Mouse (Mus musculus): ENCODE data around the gene Tmigd1. TPM values are rescaled to one million over a fixed set of nuclear protein-coding genes. Genes with fewer than 3 reads are reported as not detected.
A peak's percentile ranks its signal among the peaks of the same experiment; 100 is the strongest.

The Tmigd1 gene
- polyA plus RNA-seq, 1 experiment from 2014 or later: not detected

DNA sequence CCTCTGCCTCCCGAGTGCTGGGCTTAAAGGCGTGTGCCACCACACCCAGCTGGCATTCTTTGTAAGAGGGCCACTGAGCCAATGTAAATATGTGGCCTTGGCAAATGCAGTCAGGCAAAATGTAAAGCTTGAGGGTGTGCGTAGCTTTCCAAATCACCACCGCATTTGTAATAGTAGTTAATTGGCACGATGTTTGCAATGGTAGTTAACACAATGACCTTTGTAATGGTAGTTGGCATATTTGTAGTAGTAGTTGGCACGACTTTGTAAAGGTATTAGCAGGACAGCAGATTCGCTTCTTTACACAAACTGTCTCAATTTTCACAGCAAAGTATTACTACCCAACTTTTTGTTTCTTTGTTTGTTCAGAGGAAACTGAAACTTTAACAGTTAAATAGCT is 6.7 kb downstream of the Tmigd1 start:
- no peaks in the 10 kb centered on the region for H3K27me3 ChIP-seq (ENCODE audit: control insufficient read depth, insufficient read depth, low read length)
- no peaks in the 10 kb centered on the region for H3K9me3 ChIP-seq (ENCODE audit: control insufficient read depth, low read length)
- 88% methylated on average over 7 of the region's 7 CpGs for WGBS
- H3K4me2 ChIP-seq (ENCODE audit: low read depth, severe bottlenecking): no peak overlapping the region
- no peak overlapping the region for H3K9ac ChIP-seq (ENCODE audit: low read length)
- H3K36me3 ChIP-seq (ENCODE audit: control insufficient read depth, insufficient read depth, low read length): no peaks in the 10 kb centered on the region
- H3K4me3 ChIP-seq (ENCODE audit: low read depth, low read length): no peak overlapping the region
- H3K4me1 ChIP-seq (ENCODE audit: control insufficient read depth, insufficient read depth, low read length): peaks cover 11% of the 10 kb centered on the region; the same call in 1 of the 2 replicates
- no peak for ATAC-seq (ENCODE audit: insufficient number of reproducible peaks, low FRiP score, low TSS enrichment, low read depth)
- no peak overlapping the region for H3K27ac ChIP-seq (replicated peaks; ENCODE audit: low read depth, low read length)
- DNase-seq (ENCODE audit: low spot score): no peak

DNA sequence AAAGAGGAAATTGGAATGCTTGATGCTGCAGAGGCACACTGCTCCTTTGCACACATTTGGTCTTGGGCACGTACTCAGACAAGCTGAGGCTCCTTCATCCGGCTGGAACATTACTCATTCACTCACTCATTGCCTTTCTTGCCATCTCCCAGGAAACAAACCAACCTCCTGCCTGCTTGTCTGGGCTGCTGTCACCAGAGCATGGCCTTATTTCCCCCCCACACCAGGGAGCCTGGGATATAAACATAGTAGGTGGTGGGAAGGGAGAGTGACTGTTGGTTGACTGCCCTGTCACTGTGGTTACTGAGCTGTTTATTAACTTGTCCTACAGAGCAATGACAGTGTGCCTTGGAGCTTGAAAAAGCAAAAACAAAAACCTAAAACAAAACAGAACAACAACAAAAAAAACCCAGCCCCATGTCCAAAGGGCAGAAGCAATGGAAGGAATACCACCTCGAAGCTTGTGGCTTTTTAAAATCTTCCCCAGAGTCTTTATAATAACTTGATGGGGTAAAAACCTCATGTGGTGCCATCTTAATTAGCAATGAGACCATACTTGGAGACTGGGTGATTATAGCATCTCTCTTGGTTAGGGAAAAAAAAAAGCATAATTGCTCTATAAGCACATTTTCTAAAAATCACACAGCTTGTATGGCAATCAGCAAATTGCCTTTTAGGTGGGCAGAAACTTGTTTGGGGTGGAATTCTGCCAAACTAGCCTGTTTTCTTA is 9.5 kb downstream of the Tmigd1 start:
- H3K27ac ChIP-seq (replicated peaks; ENCODE audit: low read depth, low read length): no peak overlapping the region
- no peaks in the 10 kb centered on the region for H3K9me3 ChIP-seq (ENCODE audit: control insufficient read depth, low read length)
- DNase-seq (ENCODE audit: low spot score) (no peak), ATAC-seq (ENCODE audit: insufficient number of reproducible peaks, low FRiP score, low TSS enrichment, low read depth) (no peak)
- WGBS: 56% methylated on average over 3 of the region's 3 CpGs
- peaks cover 12% of the 10 kb centered on the region; the same call in 1 of the 2 replicates for H3K4me1 ChIP-seq (ENCODE audit: control insufficient read depth, insufficient read depth, low read length)
- H3K9ac ChIP-seq (ENCODE audit: low read length): no peak overlapping the region
- H3K36me3 ChIP-seq (ENCODE audit: control insufficient read depth, insufficient read depth, low read length): no peaks in the 10 kb centered on the region
- no peak overlapping the region for H3K4me3 ChIP-seq (ENCODE audit: low read depth, low read length)
- H3K27me3 ChIP-seq (ENCODE audit: control insufficient read depth, insufficient read depth, low read length): no peaks in the 10 kb centered on the region
- no peak overlapping the region for H3K4me2 ChIP-seq (ENCODE audit: low read depth, severe bottlenecking)

DNA sequence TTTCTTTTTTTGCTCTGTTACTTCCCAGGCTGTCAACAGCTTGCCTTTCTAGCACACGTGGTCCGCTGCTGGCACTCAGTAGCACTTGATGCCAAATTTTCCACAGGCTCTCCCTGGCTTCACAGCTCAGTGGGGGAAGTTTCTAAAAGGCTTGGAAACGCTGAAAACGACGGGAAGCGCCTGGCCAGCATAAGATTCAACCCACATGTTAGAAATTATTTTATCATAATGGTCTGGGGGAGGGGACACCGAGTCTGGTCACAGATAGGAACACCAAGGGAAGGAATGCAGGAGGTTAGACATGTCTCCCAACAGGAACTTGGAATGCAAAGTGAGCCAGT is 10.1 kb downstream of the Tmigd1 start:
- no peak for ATAC-seq (ENCODE audit: insufficient number of reproducible peaks, low FRiP score, low TSS enrichment, low read depth)

DNA sequence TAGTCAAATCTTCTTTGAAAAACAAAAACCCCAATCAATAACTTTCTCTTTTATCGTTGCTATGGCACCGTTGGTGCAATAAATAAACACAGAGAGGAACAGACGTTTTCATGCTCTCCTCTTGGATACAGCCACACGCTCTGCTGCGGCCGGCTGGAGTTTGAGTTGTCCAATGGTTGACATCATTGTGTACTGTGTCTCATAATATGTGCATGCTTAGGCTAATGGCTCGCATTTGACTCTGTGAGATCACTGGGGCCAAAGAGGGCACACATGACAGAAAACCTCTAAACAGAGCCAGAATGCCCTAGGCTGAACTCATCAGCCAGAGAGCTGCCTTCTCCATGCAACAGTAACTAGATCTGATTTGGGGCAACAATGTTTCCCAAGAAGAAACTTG is 12.4 kb downstream of the Tmigd1 start:
- no peak overlapping the region for H3K4me2 ChIP-seq (ENCODE audit: low read depth, severe bottlenecking)
- no peak for ATAC-seq (ENCODE audit: insufficient number of reproducible peaks, low FRiP score, low TSS enrichment, low read depth)
- H3K27me3 ChIP-seq (ENCODE audit: control insufficient read depth, insufficient read depth, low read length): no peaks in the 10 kb centered on the region
- WGBS: 78% methylated on average over 7 of the region's 7 CpGs
- H3K4me3 ChIP-seq (ENCODE audit: low read depth, low read length): no peak overlapping the region
- no peaks in the 10 kb centered on the region for H3K9me3 ChIP-seq (ENCODE audit: control insufficient read depth, low read length)
- no peak for DNase-seq (ENCODE audit: low spot score)
- H3K9ac ChIP-seq (ENCODE audit: low read length): no peak overlapping the region
- no peak overlapping the region for H3K27ac ChIP-seq (replicated peaks; ENCODE audit: low read depth, low read length)
- H3K36me3 ChIP-seq (ENCODE audit: control insufficient read depth, insufficient read depth, low read length): no peaks in the 10 kb centered on the region
- peaks cover 14% of the 10 kb centered on the region; the same call in 1 of the 2 replicates for H3K4me1 ChIP-seq (ENCODE audit: control insufficient read depth, insufficient read depth, low read length)

More for the DNA sequence above, 10.1 kb downstream of the Tmigd1 start:
- H3K27ac ChIP-seq (replicated peaks; ENCODE audit: low read depth, low read length): no peak overlapping the region
- peaks cover 14% of the 10 kb centered on the region; the same call in 1 of the 2 replicates for H3K4me1 ChIP-seq (ENCODE audit: control insufficient read depth, insufficient read depth, low read length)
- 25% methylated on average over 7 of the region's 7 CpGs for WGBS
- H3K9ac ChIP-seq (ENCODE audit: low read length): no peak overlapping the region
- no peaks in the 10 kb centered on the region for H3K27me3 ChIP-seq (ENCODE audit: control insufficient read depth, insufficient read depth, low read length)
- no peak overlapping the region for H3K4me3 ChIP-seq (ENCODE audit: low read depth, low read length)
- no peaks in the 10 kb centered on the region for H3K36me3 ChIP-seq (ENCODE audit: control insufficient read depth, insufficient read depth, low read length)
- H3K9me3 ChIP-seq (ENCODE audit: control insufficient read depth, low read length): no peaks in the 10 kb centered on the region
- no peak overlapping the region for H3K4me2 ChIP-seq (ENCODE audit: low read depth, severe bottlenecking)
- peak; percentile 33 for DNase-seq (ENCODE audit: low spot score)

DNA sequence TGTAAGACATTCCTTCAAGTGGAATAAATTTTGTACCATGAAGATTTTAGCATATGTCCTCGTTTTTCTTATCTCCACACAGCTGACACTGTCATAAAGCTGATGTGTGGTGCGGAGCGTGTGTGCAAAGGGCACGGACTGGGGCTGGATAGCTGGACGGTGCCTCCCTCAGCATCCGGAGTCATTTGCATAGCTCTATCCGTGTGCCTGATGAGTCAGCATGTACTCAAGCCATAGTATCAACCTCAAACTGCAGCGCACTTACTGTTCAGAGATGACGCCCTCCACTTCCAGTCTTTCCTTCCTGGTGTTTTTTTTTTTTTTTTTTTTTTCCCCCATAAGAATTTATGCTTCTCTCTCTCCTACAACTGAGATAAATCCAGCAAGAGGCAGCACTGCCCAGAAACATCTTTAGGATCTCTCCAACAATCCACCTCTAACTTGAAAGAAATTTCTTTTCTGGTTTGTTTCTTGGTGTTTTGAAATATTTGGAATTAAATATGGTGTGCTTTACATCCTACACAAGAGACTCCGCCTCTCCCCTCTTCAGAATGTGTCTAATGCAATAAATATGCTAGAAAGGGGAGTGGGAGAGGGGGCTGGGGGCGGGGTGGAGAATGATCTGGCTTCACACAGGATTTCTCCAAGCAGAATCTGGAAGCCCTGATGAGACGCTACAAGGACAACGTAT is 14.7 kb downstream of the Tmigd1 start:
- H3K36me3 ChIP-seq (ENCODE audit: control insufficient read depth, insufficient read depth, low read length): no peaks in the 10 kb centered on the region
- no peak overlapping the region for H3K9ac ChIP-seq (ENCODE audit: low read length)
- H3K4me3 ChIP-seq (ENCODE audit: low read depth, low read length): no peak overlapping the region
- H3K4me1 ChIP-seq (ENCODE audit: control insufficient read depth, insufficient read depth, low read length): peaks cover 11% of the 10 kb centered on the region; the same call in 1 of the 2 replicates
- DNase-seq (ENCODE audit: low spot score) (no peak), ATAC-seq (ENCODE audit: insufficient number of reproducible peaks, low FRiP score, low TSS enrichment, low read depth) (no peak)
- H3K4me2 ChIP-seq (ENCODE audit: low read depth, severe bottlenecking): peak overlapping the region; percentile 18; the same call in 1 of the 2 replicates
- 49% methylated on average over 13 of the region's 13 CpGs for WGBS
- H3K27me3 ChIP-seq (ENCODE audit: control insufficient read depth, insufficient read depth, low read length): no peaks in the 10 kb centered on the region
- no peaks in the 10 kb centered on the region for H3K9me3 ChIP-seq (ENCODE audit: control insufficient read depth, low read length)
- H3K27ac ChIP-seq (replicated peaks; ENCODE audit: low read depth, low read length): no peak overlapping the region

DNA sequence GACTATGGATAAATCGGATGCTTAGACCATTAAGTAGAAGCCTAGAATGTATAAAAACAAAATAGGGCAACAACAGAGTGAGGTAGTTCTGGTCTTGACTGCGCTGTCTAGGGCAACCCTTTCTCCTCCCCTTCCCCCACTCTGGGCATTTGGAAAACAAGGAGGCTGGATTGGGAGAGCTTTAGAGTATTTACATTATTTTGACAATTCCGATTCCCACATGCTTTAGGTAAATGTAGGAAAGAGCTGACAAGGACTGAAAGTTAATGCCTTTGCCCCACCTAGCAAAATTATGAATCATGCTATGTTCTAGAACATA is 15.2 kb downstream of the Tmigd1 start:
- H3K4me3 ChIP-seq (ENCODE audit: low read depth, low read length): no peak overlapping the region
- 48% methylated on average over 3 of the region's 3 CpGs for WGBS
- H3K27me3 ChIP-seq (ENCODE audit: control insufficient read depth, insufficient read depth, low read length): no peaks in the 10 kb centered on the region
- no peak overlapping the region for H3K27ac ChIP-seq (replicated peaks; ENCODE audit: low read depth, low read length)
- peak overlapping the region; percentile 18; the same call in 1 of the 2 replicates for H3K4me2 ChIP-seq (ENCODE audit: low read depth, severe bottlenecking)
- H3K4me1 ChIP-seq (ENCODE audit: control insufficient read depth, insufficient read depth, low read length): peaks cover 7% of the 10 kb centered on the region; the same call in 1 of the 2 replicates
- DNase-seq (ENCODE audit: low spot score): no peak
- no peak overlapping the region for H3K9ac ChIP-seq (ENCODE audit: low read length)
- H3K36me3 ChIP-seq (ENCODE audit: control insufficient read depth, insufficient read depth, low read length): no peaks in the 10 kb centered on the region
- no peaks in the 10 kb centered on the region for H3K9me3 ChIP-seq (ENCODE audit: control insufficient read depth, low read length)
- ATAC-seq (ENCODE audit: insufficient number of reproducible peaks, low FRiP score, low TSS enrichment, low read depth): no peak

DNA sequence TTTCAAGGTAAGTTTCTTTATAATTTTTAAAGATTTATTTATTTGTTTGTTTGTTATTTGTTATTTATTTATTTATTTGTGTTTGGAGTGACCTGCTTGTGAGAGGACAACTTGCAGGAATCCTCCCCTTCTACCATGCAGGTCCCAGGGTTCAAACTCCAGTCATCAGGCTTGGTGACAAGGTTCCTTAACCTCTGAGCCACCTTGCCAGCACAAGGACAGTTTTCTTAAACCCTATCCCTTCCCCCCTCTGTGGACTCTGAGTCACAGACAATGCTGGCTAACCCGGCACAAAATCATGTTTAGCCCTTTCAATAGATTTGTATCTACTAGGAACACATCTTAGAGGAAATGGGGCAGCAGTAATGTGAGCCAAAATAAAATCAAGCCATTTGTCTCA is 18.6 kb downstream of the Tmigd1 start:
- WGBS: 69% methylated on average over 1 of the region's 1 CpGs
- DNase-seq (ENCODE audit: low spot score) (no peak), ATAC-seq (ENCODE audit: insufficient number of reproducible peaks, low FRiP score, low TSS enrichment, low read depth) (no peak)
- no peaks in the 10 kb centered on the region for H3K9me3 ChIP-seq (ENCODE audit: control insufficient read depth, low read length)
- no peak overlapping the region for H3K27ac ChIP-seq (replicated peaks; ENCODE audit: low read depth, low read length)
- peaks cover 3% of the 10 kb centered on the region; the same call in 1 of the 2 replicates for H3K4me1 ChIP-seq (ENCODE audit: control insufficient read depth, insufficient read depth, low read length)
- no peak overlapping the region for H3K4me2 ChIP-seq (ENCODE audit: low read depth, severe bottlenecking)
- no peaks in the 10 kb centered on the region for H3K36me3 ChIP-seq (ENCODE audit: control insufficient read depth, insufficient read depth, low read length)
- no peaks in the 10 kb centered on the region for H3K27me3 ChIP-seq (ENCODE audit: control insufficient read depth, insufficient read depth, low read length)
- H3K9ac ChIP-seq (ENCODE audit: low read length): no peak overlapping the region
- no peak overlapping the region for H3K4me3 ChIP-seq (ENCODE audit: low read depth, low read length)

DNA sequence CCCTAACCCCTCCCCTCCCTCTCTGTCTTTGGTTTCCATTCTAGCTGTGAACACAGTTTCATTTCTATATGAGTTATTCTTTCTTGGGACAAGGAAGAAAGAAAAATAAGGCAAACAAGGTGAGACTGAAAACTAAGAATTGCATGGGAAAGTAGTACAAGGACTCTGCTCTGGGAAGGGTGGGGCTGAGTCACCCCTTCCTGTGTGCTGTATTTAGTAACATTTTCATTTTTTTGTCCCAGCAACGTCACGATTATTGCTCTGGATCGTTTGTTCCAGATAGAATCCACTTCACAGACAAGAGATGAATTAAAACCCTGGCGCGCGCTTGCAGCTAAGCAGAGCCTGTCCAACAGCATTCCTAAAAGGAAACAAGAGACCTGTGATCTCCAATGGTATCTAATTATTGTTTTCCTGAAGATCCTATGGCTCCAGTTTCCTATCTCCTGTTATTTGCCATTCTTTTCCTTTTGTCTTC is 22.8 kb downstream of the Tmigd1 start, which contains the start of gene Blmh:
Gene Blmh, plus strand, starts transcription at position 51 of the 478 bp plus-strand sequence.
- no peak within 1 kb of the TSS for H3K27ac ChIP-seq (replicated peaks; ENCODE audit: low read depth, low read length)
- no peak within 1 kb of the TSS for H3K4me2 ChIP-seq (ENCODE audit: low read depth, severe bottlenecking)
- H3K36me3 ChIP-seq (ENCODE audit: control insufficient read depth, insufficient read depth, low read length): no peaks in the 10 kb centered on the region
- H3K4me3 ChIP-seq (ENCODE audit: low read depth, low read length): no peak within 1 kb of the TSS
- WGBS: 87% methylated on average over 6 of the region's 6 CpGs
- no peaks in the 10 kb centered on the region for H3K9me3 ChIP-seq (ENCODE audit: control insufficient read depth, low read length)
- ATAC-seq (ENCODE audit: insufficient number of reproducible peaks, low FRiP score, low TSS enrichment, low read depth) (no peak), DNase-seq (ENCODE audit: low spot score) (no peak)
- no peaks in the 10 kb centered on the region for H3K27me3 ChIP-seq (ENCODE audit: control insufficient read depth, insufficient read depth, low read length)
- no peak within 1 kb of the TSS for H3K9ac ChIP-seq (ENCODE audit: low read length)
- H3K4me1 ChIP-seq (ENCODE audit: control insufficient read depth, insufficient read depth, low read length): no peaks in the 10 kb centered on the region; the same call in 1 of the 2 replicates
